Mouse (Mus musculus) left cerebral cortex, postnatal 25 days (tissue): ENCODE results near the gene Gm15517. TPM values are rescaled to one million over a fixed set of nuclear protein-coding genes. Genes with fewer than 3 reads are reported as not detected.
A peak's percentile ranks its signal among the peaks of the same experiment; 100 is the strongest.
"Not testable (repeated sequence)": the region's sequence is repeated elsewhere in the genome, so short reads cannot be mapped to it uniquely, and the experiment has no call there.

ENCODE experiments used
- DNase-seq, 2 experiments: peaks; one replicate each; pipeline ENCODE4 v3.0.0; 2022; ENCODE audit warnings: low spot score in 2 of 2, mixed read lengths in 1 of 2
- intact Hi-C: fragments of 180-260 bp; cut with DNase I; formaldehyde crosslinking; loops from one replicate; pipeline ENCODE4 v1.15.1; 2025
- total RNA-seq, 2 experiments: library from RNA; stranded (reverse); gene quantifications; 2 replicates each; pipeline ENCODE4 v1.2.3; 2021

Gm15517 gene
- total RNA-seq, result not detected

DNA sequence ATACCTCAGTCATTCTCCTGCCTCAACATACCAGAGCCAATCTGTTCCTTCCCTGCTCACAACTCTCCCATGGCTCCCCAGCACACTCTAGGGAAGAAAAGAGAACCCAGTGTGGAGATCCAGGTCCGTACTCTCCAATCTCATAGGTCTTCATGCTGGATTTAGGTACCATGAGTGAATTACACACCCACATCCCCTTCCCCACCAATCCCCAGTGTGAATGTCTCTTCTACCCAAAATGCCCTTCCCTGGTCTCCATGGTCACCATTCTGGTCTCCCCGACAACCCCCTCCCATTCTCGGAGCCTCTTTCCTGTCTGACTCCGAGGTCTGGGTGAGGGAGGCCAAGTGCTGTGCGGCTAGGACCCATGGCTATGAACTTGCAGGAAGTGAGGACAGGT lies at the start of gene Gm15517:
Gene Gm15517 (plus strand): TSS at position 301 of the 400 bp plus-strand sequence.
- intact Hi-C loops, result loop anchor here (5.0 to 10.0 kb wide), 2 partner anchors 41 to 284 kb away; partner anchors contain the start of gene Pold1
- DNase-seq, result no peak

- intact Hi-C loops, result no loop called here
These were observed 45.6 kb upstream of the Gm15517 start, which contains the start of gene Klk1b5 for GRCm38 (mm10) chr7:44215645-44216044. Klk1b5 (plus strand) TSS chr7:44215945.

GRCm38 (mm10) chr7:44221601-44222000 lies 39.6 kb upstream of the Gm15517 start:
- intact Hi-C loops, DNase-seq: not testable (repeated sequence)

More at GRCm38 (mm10) chr7:44215645-44216044, 45.6 kb upstream of the Gm15517 start, which contains the start of gene Klk1b5:
- no peak for DNase-seq

DNA sequence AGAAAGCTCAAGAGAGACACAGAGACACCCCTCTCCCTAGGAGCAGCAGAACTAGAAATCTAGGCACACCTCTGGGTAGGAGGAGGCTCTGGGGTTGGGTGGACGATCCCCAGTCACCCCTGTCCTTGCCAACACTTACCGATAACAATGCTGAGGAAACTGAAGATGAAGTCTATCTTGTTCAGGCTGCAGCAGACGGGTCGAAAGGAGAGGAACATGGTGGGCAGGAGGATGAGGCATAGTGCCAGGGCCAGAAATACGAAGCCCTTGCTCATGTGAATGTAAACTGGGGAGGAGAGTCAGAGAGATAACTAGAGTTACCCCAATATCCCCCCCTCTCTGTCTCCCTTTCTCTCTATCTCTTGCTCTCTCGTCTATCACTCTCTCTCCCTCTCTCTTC lies 38.9 kb upstream of the Gm15517 start:
- DNase-seq, intact Hi-C loops: not testable (repeated sequence)

GRCm38 (mm10) chr7:44225076-44225475 lies 36.2 kb upstream of the Gm15517 start, which contains the start of gene Klk1:
Klk1 (plus strand) TSS chr7:44225360.
- no peak for DNase-seq
- intact Hi-C loops, result no loop called here

- intact Hi-C loops, result no loop called here
- DNase-seq, result no peak
These were observed 25.3 kb upstream of the Gm15517 start, which contains the start of gene Gm36864 for GRCm38 (mm10) chr7:44235909-44236308. Gm36864 (plus strand) TSS chr7:44236177.

GRCm38 (mm10) chr7:44239913-44240312 lies 21.3 kb upstream of the Gm15517 start:
- no peak for DNase-seq
- intact Hi-C loops, result loop anchor here (10.0 kb wide), 1 partner anchor 565 kb away; the partner anchor contains the start of gene Ctu1

GRCm38 (mm10) chr7:44240712-44241111 lies 20.5 kb upstream of the Gm15517 start:
- DNase-seq, result no peak

GRCm38 (mm10) chr7:44241163-44241562 lies 20.1 kb upstream of the Gm15517 start:
- no peak for DNase-seq
- intact Hi-C loops, result loop anchor here (10.0 kb wide), 1 partner anchor 566 kb away; the partner anchor contains the start of gene Ctu1

More at GRCm38 (mm10) chr7:44240712-44241111, 20.5 kb upstream of the Gm15517 start:
- intact Hi-C loops, result loop anchor here (10.0 kb wide), 1 partner anchor 566 kb away; the partner anchor contains the start of gene Ctu1

DNA sequence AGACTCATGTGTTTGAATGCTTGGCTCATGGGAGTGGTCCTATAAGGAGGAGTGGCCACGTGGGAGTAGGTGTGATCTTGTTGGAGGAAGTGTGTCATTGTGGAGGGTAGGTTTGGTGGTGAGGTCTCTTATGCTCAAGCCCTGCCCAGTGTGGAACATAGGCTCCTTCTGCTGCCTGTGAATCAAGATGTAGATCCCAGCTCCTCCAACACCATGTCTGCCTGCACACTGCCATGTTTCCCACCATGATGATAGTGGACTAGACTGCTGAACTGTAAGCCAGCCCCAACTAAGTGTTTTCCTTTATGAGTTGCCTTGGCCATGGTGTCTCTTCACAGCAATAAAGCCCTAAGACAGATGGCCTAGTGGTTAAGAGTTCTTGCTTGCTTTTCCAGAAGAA lies 17.2 kb upstream of the Gm15517 start:
- intact Hi-C loops, result loop anchor here (10.0 kb wide), 1 partner anchor 569 kb away; the partner anchor contains the start of gene Ctu1

DNA sequence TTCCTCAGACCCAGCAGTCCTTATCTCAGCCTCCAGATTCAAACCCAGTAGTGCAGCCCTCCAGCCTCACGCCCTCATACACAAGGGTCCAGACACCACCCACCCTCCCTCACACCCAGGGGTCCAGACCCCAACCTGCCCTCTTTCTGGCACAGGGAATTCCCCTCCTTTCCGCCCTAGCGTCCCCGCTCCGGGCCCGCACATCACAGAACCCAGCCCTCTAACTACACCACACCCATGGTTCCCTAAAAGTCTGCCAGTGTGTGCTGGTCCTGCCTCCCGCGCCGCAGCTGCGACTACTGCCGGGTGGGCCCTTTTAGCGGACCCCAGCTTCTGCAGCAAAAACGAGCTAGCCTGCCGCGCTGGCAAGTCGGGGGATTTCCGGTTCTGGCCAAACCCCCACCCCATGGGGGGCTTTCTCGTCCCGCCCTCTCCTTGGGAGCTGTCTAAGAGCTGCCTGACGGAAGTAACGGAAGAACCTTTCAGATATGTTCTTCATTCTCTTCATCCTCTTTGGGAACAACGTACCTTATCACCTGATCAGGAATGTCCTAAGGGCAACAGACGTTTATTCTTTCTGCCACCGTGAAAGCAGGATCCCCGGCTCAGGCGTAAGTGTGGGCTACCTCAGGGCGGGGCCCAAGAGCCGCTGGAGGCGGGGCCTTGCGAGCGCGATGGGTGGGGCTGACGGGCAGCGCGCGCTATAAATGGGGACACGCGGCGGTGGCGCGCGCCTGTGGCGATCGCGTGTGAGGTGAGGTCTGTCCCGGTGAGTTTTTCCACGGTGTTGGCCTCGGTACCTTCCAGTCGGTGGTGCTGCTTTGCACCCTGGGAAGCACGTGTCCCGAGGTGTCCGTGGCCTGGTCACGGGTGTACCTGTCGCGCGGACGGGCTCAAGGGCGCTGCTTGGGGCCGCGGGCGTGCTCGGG lies 14.9 kb upstream of the Gm15517 start, which contains the start of the genes 1700028J19Rik and 2410002F23Rik:
Gene 1700028J19Rik (minus strand): TSS at position 641 of the 929 bp plus-strand sequence.
Gene 2410002F23Rik (plus strand): TSS at position 668 of the 929 bp plus-strand sequence.
- intact Hi-C loops, result loop anchor here (10.0 kb wide), 1 partner anchor 572 kb away; the partner anchor contains the start of gene Ctu1
- peak; percentile 93 for DNase-seq

More for the DNA sequence above, 17.2 kb upstream of the Gm15517 start:
- DNase-seq, result no peak

DNA sequence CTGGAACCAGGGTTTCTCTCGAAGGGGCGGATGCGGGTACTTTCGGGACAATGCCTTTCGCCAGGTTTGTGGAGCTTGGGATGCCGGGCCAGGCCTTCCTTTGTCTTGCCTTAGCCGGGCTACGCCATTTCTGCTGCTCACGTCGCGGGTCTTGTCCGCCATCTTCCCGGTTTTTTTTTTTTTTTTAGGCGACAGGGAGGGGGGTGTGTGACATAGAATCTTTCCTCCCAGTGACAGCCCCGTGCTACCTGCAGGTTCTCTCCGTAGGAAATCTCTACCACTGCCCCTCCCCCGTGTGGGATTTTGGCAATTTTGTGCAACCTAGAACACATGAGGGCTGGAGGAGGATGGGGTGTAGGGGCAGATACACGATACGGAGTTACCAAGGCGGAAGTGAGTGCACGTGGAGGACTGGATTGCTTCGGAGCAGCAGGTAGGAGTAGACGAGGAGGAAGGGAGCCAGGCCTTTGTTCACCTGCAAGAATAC lies 14.2 kb upstream of the Gm15517 start:
- intact Hi-C loops, result loop anchor here (10.0 kb wide), 1 partner anchor 572 kb away; the partner anchor contains the start of gene Ctu1

GRCm38 (mm10) chr7:44247971-44248370 lies 13.3 kb upstream of the Gm15517 start:
- intact Hi-C loops, result loop anchor here (10.0 kb wide), 1 partner anchor 573 kb away; the partner anchor contains the start of gene Ctu1
- DNase-seq, result no peak

More for the DNA sequence above, 14.2 kb upstream of the Gm15517 start:
- DNase-seq, result peak; percentile 32 to 56

DNA sequence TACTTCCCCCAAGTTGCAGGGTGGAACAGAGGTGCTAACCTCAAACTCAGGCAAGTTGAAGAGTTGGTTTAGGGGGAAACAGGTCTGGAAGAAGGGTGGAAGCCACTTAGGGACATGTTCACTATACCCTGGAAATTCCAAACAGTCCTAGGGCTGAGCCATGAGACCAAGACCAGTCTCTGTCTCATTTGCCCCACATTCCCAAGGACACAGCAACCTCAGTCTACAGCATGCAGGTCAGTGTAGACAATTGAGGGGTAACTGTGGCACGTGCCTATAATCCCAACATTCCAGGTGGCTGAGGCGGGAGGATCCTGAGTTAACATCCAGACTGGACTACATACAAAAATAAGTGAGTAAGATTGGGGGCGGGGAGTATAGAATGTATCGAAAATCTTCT lies 12.0 kb upstream of the Gm15517 start:
- intact Hi-C loops, result loop anchor here (10.0 kb wide), 1 partner anchor 574 kb away; the partner anchor contains the start of gene Ctu1
- no peak for DNase-seq

- DNase-seq, intact Hi-C loops: not testable (repeated sequence)
These were observed 10.4 kb upstream of the Gm15517 start for GRCm38 (mm10) chr7:44250732-44251275.

- no peak for DNase-seq
These were observed 8.1 kb upstream of the Gm15517 start for GRCm38 (mm10) chr7:44253023-44253616.

DNA sequence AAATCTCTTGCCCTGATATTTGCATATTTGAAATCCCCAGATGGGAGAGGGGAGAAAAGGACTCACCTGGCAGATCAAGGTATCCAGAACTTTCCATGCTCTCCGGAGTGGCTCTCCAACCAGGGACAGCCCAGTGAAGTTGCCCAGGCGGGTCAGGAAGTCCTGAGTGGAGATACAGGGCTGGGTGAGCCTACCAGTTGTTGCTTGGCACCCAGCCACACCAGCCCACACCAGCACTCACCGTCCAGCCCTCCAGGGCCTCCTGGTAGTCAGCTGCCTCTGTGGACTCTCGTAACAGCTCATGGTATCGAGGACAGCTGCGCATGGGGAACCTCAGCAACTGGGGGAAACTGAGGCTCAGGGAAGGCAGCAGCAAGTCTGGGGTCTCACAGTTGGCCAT lies 6.3 kb upstream of the Gm15517 start:
- no peak for DNase-seq
- intact Hi-C loops, result no loop called here

More at GRCm38 (mm10) chr7:44253023-44253616, 8.1 kb upstream of the Gm15517 start:
- intact Hi-C loops, result no loop called here

DNA sequence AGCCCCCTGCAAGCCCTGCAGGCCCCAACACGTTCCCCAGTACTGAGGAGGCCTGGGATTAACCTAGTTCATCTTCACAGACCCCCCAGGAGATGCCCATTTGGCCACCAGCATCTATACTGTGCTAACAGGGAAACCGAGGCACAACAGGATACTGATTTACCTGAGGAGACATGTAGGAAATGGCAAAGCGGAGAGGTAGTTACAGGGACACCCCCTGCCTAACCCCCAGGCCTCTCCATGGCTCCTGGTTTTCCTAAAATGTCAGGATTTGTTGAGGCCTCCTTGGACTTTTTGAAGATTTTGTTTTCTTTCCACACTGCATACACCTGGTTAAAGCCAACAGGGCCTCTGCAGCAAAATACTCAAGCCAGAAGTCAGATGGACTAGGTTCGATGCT lies 4.0 kb upstream of the Gm15517 start, which contains the start of gene Acp4:
Gene Acp4 (minus strand): TSS at position 101 of the 400 bp plus-strand sequence.
- intact Hi-C loops, result no loop called here
- no peak for DNase-seq

DNA sequence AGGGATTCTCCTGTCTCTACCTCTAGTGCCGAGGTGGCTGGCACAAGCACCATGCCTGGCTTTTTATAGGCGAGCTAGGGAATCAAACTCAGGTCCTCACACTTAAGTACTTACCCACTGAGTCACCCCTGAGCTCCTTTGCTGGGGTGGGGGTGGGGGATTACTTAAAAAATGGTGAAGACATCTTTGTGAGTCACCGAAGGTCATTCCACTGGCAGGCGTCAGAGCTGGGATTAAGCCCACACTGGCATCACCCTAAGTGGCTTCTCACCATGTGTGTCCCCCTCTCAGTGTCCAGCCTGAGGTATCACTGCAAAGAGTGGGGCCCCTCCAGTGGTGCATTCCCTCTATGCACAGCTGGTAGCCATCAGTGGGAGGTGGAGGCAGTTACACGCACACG lies 837 bp upstream of the Gm15517 start:
- intact Hi-C loops, result loop anchor here (5.0 to 10.0 kb wide), 2 partner anchors 42 to 284 kb away; partner anchors contain the start of gene Pold1
- DNase-seq, result no peak
